In the genomic region with DNA sequence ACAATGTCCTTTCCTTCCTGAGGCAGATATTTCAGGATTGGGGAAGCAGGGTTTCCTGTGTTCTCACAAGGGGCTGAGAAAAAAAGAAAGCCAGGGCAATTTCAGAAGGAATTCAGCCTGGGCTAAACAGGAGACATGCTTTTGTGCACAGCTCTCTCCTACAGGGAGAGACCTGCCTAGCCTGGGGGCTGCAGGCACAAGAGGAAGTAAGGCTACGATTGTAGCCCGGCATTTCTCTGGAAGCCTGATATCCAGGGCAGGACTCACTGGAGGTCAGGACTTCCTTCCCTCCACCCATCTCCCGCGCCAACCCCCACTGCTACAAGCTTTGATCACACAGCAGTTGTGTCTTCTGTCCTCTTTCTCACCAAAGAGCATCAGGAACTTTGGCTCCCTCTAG, we compare ENCODE assay signal across 10 mouse cellular contexts.
A peak's percentile ranks its signal among the peaks of the same experiment; 100 is the strongest.
DNase-seq lines count a peak whose midpoint lies in the region; ATAC-seq and TF ChIP-seq lines count a peak whose summit lies in the region.
"Had no signal": no experiment of that assay in that cellular context is flagged by ENCODE, and none has a peak within 500 bp of the region (broad histone marks: within the 10 kb centered on the region; RNA-seq: fewer than 3 reads in every experiment).

No protein-coding gene starts in this region.

- H3K36me3 ChIP-seq in E14TG2a.4 (ENCODE audit: insufficient read depth, low read length), result no peaks in the 10 kb centered on the region
- H3K36me3 ChIP-seq in heart, embryonic 16.5 days (ENCODE audit: control insufficient read depth, insufficient read depth), result no peaks in the 10 kb centered on the region
- H3K36me3 ChIP-seq in limb, embryonic 10.5 days, result no peaks in the 10 kb centered on the region
- H3K36me3 ChIP-seq: hindbrain, embryonic 12.5 days had no signal

- peak overlapping the region; percentile 46 for H3K27ac ChIP-seq in heart, embryonic 16.5 days (ENCODE audit: low read length)
- peak overlapping the region; percentile 59; the same call in 1 of the 2 replicates for H3K27ac ChIP-seq in limb, embryonic 10.5 days
- H3K27ac ChIP-seq: hindbrain, embryonic 12.5 days had no signal

- no peaks in the 10 kb centered on the region for H3K9me3 ChIP-seq in E14TG2a.4 (ENCODE audit: low read length)
- H3K9me3 ChIP-seq in heart, embryonic 16.5 days (replicated peaks; ENCODE audit: control insufficient read depth, low read length), result no peaks in the 10 kb centered on the region
- H3K9me3 ChIP-seq in limb, embryonic 10.5 days (replicated peaks), result no peaks in the 10 kb centered on the region
- H3K9me3 ChIP-seq: hindbrain, embryonic 12.5 days had no signal

- H3K27me3 ChIP-seq in E14TG2a.4 (ENCODE audit: insufficient read depth, low read length), result peaks cover 19% of the 10 kb centered on the region
- no peaks in the 10 kb centered on the region for H3K27me3 ChIP-seq in heart, embryonic 16.5 days (ENCODE audit: control insufficient read depth, insufficient read depth, low read length)
- H3K27me3 ChIP-seq in limb, embryonic 10.5 days (ENCODE audit: low read depth, poor library complexity, severe bottlenecking), result peaks cover 16% of the 10 kb centered on the region

- TF ChIP-seq CTCF in E14TG2a.4 (conservative IDR thresholded peaks at IDR 0.05; ENCODE audit: low read length), result no peak

- peak; percentile 70 for DNase-seq in ZHBTc4 (ENCODE audit: low read depth, low spot score)
- no peak for DNase-seq in limb, embryonic 10.5 days (ENCODE audit: low spot score)
- no peak for DNase-seq in urinary bladder, postnatal 14 days (ENCODE audit: low spot score)
- no peak for DNase-seq in layer of hippocampus, adult 9-11 months
- DNase-seq in ovary, adult 18-20 months (ENCODE audit: low spot score), result no peak
- no peak for DNase-seq in layer of hippocampus, adult 11-12 months (ENCODE audit: low spot score)
- DNase-seq: spleen, adult 18-20 months had no signal

- H3K4me3 ChIP-seq in E14TG2a.4 (replicated peaks; ENCODE audit: low read length), result 0 out of 2 replicates have a peak overlapping the region, but pooled peaks have one; percentile 30
- no peak overlapping the region for H3K4me3 ChIP-seq in heart, embryonic 16.5 days (ENCODE audit: low read length)
- H3K4me3 ChIP-seq in limb, embryonic 10.5 days, result no peak overlapping the region
- H3K4me3 ChIP-seq: hindbrain, embryonic 12.5 days had no signal

- H3K9ac ChIP-seq in heart, embryonic 16.5 days (ENCODE audit: low read length), result no peak overlapping the region
- H3K9ac ChIP-seq: hindbrain, embryonic 12.5 days had no signal

- ATAC-seq in heart, embryonic 16.5 days (replicated peaks; ENCODE audit: extremely low read depth, insufficient read depth, low FRiP score), result peak; percentile 65

- 32% methylated on average over 4 of the region's 4 CpGs for WGBS in heart, embryonic 16.5 days
- 12% methylated on average over 4 of the region's 4 CpGs for WGBS in limb, embryonic 10.5 days

- no peak overlapping the region for H3K4me2 ChIP-seq in heart, embryonic 16.5 days (ENCODE audit: low read depth, low read length)
- H3K4me2 ChIP-seq: hindbrain, embryonic 12.5 days had no signal

- H3K4me1 ChIP-seq in E14TG2a.4 (replicated peaks; ENCODE audit: low read depth, low read length), result peaks cover 84% of the 10 kb centered on the region
- H3K4me1 ChIP-seq in heart, embryonic 16.5 days (ENCODE audit: control insufficient read depth, insufficient read depth, low read length), result peaks cover 25% of the 10 kb centered on the region
- H3K4me1 ChIP-seq in limb, embryonic 10.5 days, result peaks cover 28% of the 10 kb centered on the region
